Mouse (Mus musculus): ENCODE measurements around the gene Mpi. TPM values are rescaled to one million over a fixed set of nuclear protein-coding genes. Genes with fewer than 3 reads are reported as not detected.

Gene Mpi
- total RNA-seq, 2 experiments from 2014 or later: 68.9 to 74.9 TPM

- DNase-seq (ENCODE audit: low spot score in 2 of 2): peak in 1 of 2 experiments; percentile 26
- intact Hi-C loops (cut with DNase I): no loop called here
These were observed 54.0 kb downstream of the Mpi start for GRCm38 (mm10) chr9:57498536-57498935.

GRCm38 (mm10) chr9:57497236-57497635, 55.3 kb downstream of the Mpi start:
- DNase-seq (ENCODE audit: low spot score in 2 of 2): no peak

GRCm38 (mm10) chr9:57494970-57495369, 57.6 kb downstream of the Mpi start:
- intact Hi-C loops (cut with DNase I): no loop called here
- DNase-seq (ENCODE audit: low spot score in 2 of 2): no peak

More at GRCm38 (mm10) chr9:57497236-57497635, 55.3 kb downstream of the Mpi start:
- intact Hi-C loops (cut with DNase I): no loop called here

Other genes starting within 250 kb of the Mpi start
- gene Ppcdc, start 112.6 kb downstream of the Mpi start, total RNA-seq (2021): 10 to 100 TPM; 15.5 to 16.5 TPM
- gene Scamp5, start 84.7 kb downstream of the Mpi start, total RNA-seq (2021): 100 to 1,000 TPM; 403 to 415 TPM
- gene Rpp25, start 48.7 kb downstream of the Mpi start, total RNA-seq (2021): 10 to 100 TPM; 15.6 to 16.1 TPM
- 100 to 1,000 TPM; 423 to 447 TPM for gene Cox5a, start 31.5 kb downstream of the Mpi start, total RNA-seq (2021)
- gene Fam219b, start 15.2 kb downstream of the Mpi start, total RNA-seq (2021): 10 to 100 TPM; 20.6 to 23.5 TPM
- 10 to 100 TPM; 22.5 to 25.6 TPM for gene Scamp2, start 8.2 kb upstream of the Mpi start, total RNA-seq (2021)
- 10 to 100 TPM; 25.5 to 34.4 TPM for gene Ulk3, start 36.7 kb upstream of the Mpi start, total RNA-seq (2021)
- gene Cplx3, start 53.5 kb upstream of the Mpi start, total RNA-seq (2021): 10 to 100 TPM; 11.0 to 17.4 TPM
- gene Lman1l, start 68.0 kb upstream of the Mpi start, total RNA-seq (2021): not detected
- 10 to 100 TPM; 35.8 to 37.8 TPM for gene Csk, start 100.9 kb upstream of the Mpi start, total RNA-seq (2021)
- gene Cyp1a2, start 130.9 kb upstream of the Mpi start, total RNA-seq (2021): not detected
- gene Cyp1a1, start 135.2 kb upstream of the Mpi start, total RNA-seq (2021): under 1 TPM in 1 of 2 experiments, not detected in 1; 0.14 TPM
- gene Edc3, start 155.8 kb upstream of the Mpi start, total RNA-seq (2021): 10 to 100 TPM; 12.9 to 13.5 TPM
- 10 to 100 TPM; 75.3 to 76.6 TPM for gene Clk3, start 213.1 kb upstream of the Mpi start, total RNA-seq (2021)

Data from left cerebral cortex, postnatal 25 days (tissue).